Mouse (Mus musculus) midbrain, embryonic 10.5 days (tissue): ENCODE measurements around the gene Krtap12-1. TPM values are rescaled to one million over a fixed set of nuclear protein-coding genes. Genes with fewer than 3 reads are reported as not detected.
"Not testable (repeated sequence)": the region's sequence is repeated elsewhere in the genome, so short reads cannot be mapped to it uniquely, and the experiment has no call there.

ENCODE experiments used
- DNase-seq: peaks from one replicate; pipeline ENCODE4 v3.0.0-alpha.2; 2017; ENCODE audit warnings: low spot score
- H3K27ac ChIP-seq: fragments of 300-500 bp; sonication (generic); replicated peaks from 2 replicates; pipeline ENCODE4 v1.5.1; 2016; ENCODE audit warnings: mild to moderate bottlenecking
- H3K27me3 ChIP-seq: fragments of 300-500 bp; sonication (generic); 2 replicates; pipeline ENCODE4 v1.6.1; 2016; ENCODE audit warnings: low read depth, mild to moderate bottlenecking; ENCODE audit not compliant: poor library complexity, severe bottlenecking
- H3K36me3 ChIP-seq: fragments of 300-500 bp; sonication (generic); 2 replicates; pipeline ENCODE4 v1.6.1; 2016; ENCODE audit warnings: mild to moderate bottlenecking, moderate library complexity
- H3K4me1 ChIP-seq: fragments of 300-500 bp; sonication (generic); 2 replicates; pipeline ENCODE4 v1.6.1; 2016
- H3K4me3 ChIP-seq: fragments of 300-500 bp; sonication (generic); 2 replicates; pipeline ENCODE4 v1.5.1; 2016; ENCODE audit warnings: mild to moderate bottlenecking, moderate library complexity
- H3K9me3 ChIP-seq: fragments of 300-500 bp; sonication (generic); replicated peaks from 2 replicates; pipeline ENCODE4 v1.6.1; 2016; ENCODE audit warnings: mild to moderate bottlenecking
- WGBS: fragments of 180-500 bp; shearing (Covaris S2); methylation state at CpG from one replicate; pipeline ENCODE4 v1.1.7; 2016; 5-methylcytosine and 5-hydroxymethylcytosine counted together
- polyA plus RNA-seq: library from polyadenylated mRNA; unstranded; fragments of >200 nt; fragmentation: Nextera tagmentation; extraction: Ambion mirVana; gene quantifications from 2 replicates; pipeline ENCODE4 v1.2.1, GENCODE M21; 2016

Krtap12-1 gene
- polyA plus RNA-seq, 1 experiment from 2014 or later, result not detected

DNA sequence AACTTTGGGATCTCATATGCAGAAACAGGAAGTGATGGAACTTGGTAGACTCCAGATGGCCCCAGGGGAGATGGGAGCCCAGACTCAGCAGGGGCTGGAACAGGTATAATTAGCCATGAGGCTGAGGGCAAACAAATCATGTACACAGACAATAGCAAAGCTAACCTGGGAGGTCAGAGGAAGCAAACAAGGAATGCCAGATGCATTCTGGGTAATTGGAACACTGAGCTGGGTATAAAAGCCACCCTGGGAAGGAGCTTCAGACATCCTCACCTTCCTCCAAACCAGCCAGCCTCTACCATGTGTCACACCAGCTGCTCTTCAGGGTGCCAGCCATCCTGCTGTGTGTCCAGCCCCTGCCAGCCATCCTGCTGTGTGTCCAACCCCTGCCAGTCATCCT, 9.2 kb upstream of the Krtap12-1 start, which contains the start of gene Gm10024:
Gene Gm10024, plus strand, starts transcription at position 301 of the 400 bp plus-strand sequence.
- not testable (repeated sequence) for H3K9me3 ChIP-seq, H3K27me3 ChIP-seq, H3K27ac ChIP-seq, H3K4me3 ChIP-seq, DNase-seq, H3K4me1 ChIP-seq, H3K36me3 ChIP-seq

DNA sequence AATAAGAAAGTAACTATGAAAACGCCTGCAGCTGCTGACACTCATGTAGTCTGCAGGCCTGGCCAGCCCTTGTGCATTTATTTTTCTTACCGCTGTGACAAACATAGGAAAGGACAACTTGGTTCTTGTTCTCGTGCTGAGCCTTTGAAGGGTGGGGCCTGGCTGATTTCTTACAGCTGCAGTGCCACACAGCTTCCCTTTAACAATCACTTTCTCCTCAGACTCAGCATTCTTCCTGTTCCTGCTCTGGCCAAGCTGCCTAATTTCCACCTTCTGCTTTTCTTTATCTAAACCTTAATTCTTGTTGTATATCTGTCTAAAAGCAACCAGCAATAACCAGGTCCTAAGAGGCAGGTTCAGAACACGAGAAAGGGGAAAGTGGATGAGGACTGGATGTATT, 6.7 kb upstream of the Krtap12-1 start:
- Histone ChIP-seq H3K36me3 (no peaks in the 10 kb centered on the region), H3K4me1 (no peaks in the 10 kb centered on the region), H3K9me3 (no peaks in the 10 kb centered on the region; the same call in 1 of the 2 replicates), H3K4me3 (no peak overlapping the region), H3K27me3 (no peaks in the 10 kb centered on the region), H3K27ac (no peak overlapping the region)
- WGBS, result 79% methylated on average over 4 of the region's 4 CpGs
- no peak for DNase-seq

DNA sequence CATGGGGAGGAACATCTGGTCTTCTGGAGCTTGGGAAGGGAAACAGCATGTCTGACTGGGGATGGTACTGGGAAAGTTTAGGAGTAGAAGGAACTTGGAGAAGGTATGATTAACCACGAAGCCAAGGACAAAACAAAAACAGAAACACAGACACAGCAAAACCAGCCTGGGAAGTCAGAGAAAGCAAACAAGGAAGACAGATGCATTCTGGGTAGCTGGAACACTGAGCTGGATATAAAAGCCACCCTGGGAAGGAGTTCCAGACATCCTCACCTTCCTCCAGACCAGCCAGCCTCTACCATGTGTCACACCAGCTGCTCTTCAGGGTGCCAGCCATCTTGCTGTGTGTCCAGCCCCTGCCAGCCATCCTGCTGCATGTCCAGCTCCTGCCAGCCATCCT, 4.9 kb upstream of the Krtap12-1 start, which contains the start of gene Gm10142:
Gene Gm10142, plus strand, starts transcription at position 301 of the 400 bp plus-strand sequence.
- Histone ChIP-seq H3K4me1 (no peaks in the 10 kb centered on the region), H3K9me3 (no peaks in the 10 kb centered on the region; the same call in 1 of the 2 replicates), H3K27me3 (no peaks in the 10 kb centered on the region), H3K27ac (no peak within 1 kb of the TSS), H3K4me3 (no peak within 1 kb of the TSS), H3K36me3 (no peaks in the 10 kb centered on the region)
- DNase-seq, result no peak
- WGBS, result 89% methylated on average over 1 of the region's 1 CpGs

DNA sequence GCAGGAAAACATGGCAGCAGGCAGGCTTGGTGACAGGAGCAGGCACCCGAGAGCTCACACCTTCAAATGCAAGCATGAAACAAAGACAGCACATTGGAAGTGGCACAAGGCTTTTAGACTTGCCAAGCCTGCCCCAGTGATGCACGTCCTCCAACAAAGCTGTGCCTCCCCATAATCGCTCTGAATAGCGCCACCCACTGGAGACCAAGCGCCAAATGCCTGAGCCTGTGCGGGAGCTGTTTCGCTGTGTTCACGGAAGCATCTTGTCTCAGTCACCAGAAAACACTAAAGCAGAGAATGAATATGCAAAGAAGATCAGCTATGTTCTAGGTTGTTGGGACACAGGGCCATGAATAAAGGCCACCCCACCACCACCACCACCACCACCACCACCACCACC, 4.5 kb downstream of the Krtap12-1 start:
- WGBS, result 78% methylated on average over 8 of the region's 8 CpGs
- H3K27ac ChIP-seq, result no peak overlapping the region
- H3K27me3 ChIP-seq, result no peaks in the 10 kb centered on the region
- no peaks in the 10 kb centered on the region; the same call in 1 of the 2 replicates for H3K9me3 ChIP-seq
- H3K4me3 ChIP-seq, result no peak overlapping the region
- no peaks in the 10 kb centered on the region for H3K4me1 ChIP-seq
- no peaks in the 10 kb centered on the region for H3K36me3 ChIP-seq
- DNase-seq, result no peak

DNA sequence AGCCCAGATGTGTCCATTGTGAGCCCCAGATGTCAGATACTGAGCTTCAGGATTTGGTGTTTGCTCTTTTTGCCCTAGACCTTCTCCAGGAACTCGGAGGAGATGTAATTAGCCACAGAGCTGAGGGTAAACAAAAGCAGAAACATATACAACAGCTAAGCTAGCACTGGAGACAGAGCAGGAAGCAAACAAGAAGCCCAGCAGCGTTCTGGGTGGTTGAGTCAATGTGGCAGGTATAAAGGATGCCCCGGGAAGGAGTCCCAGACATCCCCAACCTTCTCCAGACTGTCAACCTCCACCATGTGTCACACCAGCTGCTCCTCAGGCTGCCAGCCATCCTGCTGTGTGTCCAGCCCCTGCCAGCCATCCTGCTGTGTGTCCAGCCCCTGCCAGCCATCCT, 5.8 kb downstream of the Krtap12-1 start, which contains the start of gene Gm10100:
Gene Gm10100, plus strand, starts transcription at position 301 of the 400 bp plus-strand sequence.
- Histone ChIP-seq H3K27ac (no peak within 1 kb of the TSS), H3K4me1 (no peaks in the 10 kb centered on the region), H3K36me3 (no peaks in the 10 kb centered on the region), H3K27me3 (no peaks in the 10 kb centered on the region), H3K9me3 (no peaks in the 10 kb centered on the region), H3K4me3 (no peak within 1 kb of the TSS)
- no peak for DNase-seq
- whole genome bisulfite sequencing, result 41% methylated on average over 3 of the region's 3 CpGs

DNA sequence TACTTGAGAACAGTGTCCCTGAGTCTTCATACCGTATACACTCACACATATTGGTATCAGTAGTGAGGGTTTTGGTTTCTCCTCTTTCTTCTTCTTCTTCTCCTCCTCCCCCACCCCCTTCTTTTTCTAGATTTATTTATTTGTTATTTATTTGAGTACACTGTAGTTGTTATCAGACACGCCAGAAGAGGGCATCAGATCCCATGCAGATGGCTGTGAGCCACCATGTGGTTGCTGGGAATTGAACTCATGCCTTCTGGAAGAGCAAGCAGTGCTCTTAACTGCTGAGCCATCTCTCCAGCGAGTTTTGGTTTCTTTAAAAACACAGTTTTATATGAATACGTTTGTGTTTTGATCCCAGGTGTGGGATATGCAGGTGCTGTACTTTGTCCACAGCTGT, 7.9 kb downstream of the Krtap12-1 start:
- Histone ChIP-seq H3K27me3 (no peaks in the 10 kb centered on the region), H3K27ac (no peak overlapping the region), H3K4me3 (no peak overlapping the region), H3K9me3 (no peaks in the 10 kb centered on the region), H3K4me1 (no peaks in the 10 kb centered on the region), H3K36me3 (no peaks in the 10 kb centered on the region)
- 66% methylated on average over 4 of the region's 4 CpGs for WGBS
- no peak for DNase-seq

DNA sequence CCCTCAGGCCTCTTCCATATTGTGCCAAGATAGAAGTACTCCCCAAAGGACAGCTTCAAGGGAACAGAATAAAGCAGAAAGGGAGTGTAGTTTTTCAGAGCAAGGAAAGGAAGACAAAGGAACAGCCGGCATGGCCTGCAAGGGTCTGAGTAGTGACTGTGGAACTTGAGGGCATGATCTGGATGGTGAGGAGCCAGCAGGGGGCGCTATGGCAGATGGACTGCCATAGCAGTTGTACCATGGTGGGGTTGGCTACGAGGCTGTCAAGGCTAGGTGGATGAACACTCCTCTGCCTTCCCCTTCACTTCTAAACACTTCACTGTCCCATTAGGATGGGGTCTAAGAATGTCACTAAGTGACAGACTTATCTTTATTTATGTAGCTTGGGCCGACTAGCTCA, 8.8 kb downstream of the Krtap12-1 start:
- H3K4me1 ChIP-seq, result no peaks in the 10 kb centered on the region
- H3K27ac ChIP-seq, result no peak overlapping the region
- no peaks in the 10 kb centered on the region for H3K27me3 ChIP-seq
- DNase-seq, result peak; percentile 22
- no peak overlapping the region for H3K4me3 ChIP-seq
- WGBS, result 53% methylated on average over 4 of the region's 4 CpGs
- H3K36me3 ChIP-seq, result no peaks in the 10 kb centered on the region
- H3K9me3 ChIP-seq, result no peaks in the 10 kb centered on the region

DNA sequence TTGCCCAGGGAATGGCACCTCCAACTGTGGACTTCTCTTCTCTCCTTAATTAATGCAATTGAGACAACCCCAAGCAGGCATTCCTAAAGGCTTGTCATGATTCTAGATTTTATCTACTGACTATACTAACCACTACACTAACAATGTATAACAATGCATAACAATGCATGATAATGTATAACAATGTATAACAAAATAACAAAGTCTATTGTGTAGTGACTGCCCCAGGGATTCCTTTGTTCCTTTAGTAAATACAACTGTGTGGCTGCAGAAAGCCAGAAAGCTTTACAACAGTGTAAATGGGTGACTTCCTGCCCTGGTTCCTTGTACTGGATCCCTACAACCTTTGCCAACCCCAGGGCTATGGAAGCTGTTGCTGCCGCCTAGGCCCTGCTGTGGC, 15.5 kb downstream of the Krtap12-1 start:
- H3K36me3 ChIP-seq, result no peaks in the 10 kb centered on the region
- H3K4me1 ChIP-seq, result peaks cover 24% of the 10 kb centered on the region
- no peak overlapping the region for H3K27ac ChIP-seq
- 86% methylated on average over 1 of the region's 1 CpGs for WGBS
- no peak overlapping the region for H3K4me3 ChIP-seq
- no peaks in the 10 kb centered on the region for H3K27me3 ChIP-seq
- DNase-seq, result no peak
- H3K9me3 ChIP-seq, result peaks cover 8% of the 10 kb centered on the region

DNA sequence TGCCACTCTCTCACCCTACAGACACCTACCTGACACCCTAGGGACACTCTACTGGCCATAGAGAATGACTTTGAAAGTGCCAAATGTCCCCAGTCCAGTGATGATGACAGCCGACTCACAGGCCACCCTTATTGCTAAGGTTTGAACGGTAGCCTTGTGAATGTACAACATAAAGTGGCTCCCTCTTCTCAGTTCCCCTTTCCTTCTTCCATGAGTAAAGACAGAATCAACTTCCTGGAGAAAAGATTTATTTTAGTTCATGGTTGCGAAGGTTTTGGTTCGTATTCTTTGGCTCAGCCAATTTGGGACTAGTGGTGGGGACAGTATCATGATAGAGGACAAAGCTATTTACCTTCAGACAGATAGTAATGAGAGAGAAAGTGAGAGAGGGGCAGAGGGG, 18.5 kb downstream of the Krtap12-1 start:
- Histone ChIP-seq H3K27me3 (no peaks in the 10 kb centered on the region), H3K4me1 (peaks cover 39% of the 10 kb centered on the region), H3K36me3 (no peaks in the 10 kb centered on the region), H3K27ac (no peak overlapping the region), H3K4me3 (no peak overlapping the region), H3K9me3 (peaks cover 8% of the 10 kb centered on the region)
- WGBS, result 91% methylated on average over 4 of the region's 4 CpGs
- no peak for DNase-seq

DNA sequence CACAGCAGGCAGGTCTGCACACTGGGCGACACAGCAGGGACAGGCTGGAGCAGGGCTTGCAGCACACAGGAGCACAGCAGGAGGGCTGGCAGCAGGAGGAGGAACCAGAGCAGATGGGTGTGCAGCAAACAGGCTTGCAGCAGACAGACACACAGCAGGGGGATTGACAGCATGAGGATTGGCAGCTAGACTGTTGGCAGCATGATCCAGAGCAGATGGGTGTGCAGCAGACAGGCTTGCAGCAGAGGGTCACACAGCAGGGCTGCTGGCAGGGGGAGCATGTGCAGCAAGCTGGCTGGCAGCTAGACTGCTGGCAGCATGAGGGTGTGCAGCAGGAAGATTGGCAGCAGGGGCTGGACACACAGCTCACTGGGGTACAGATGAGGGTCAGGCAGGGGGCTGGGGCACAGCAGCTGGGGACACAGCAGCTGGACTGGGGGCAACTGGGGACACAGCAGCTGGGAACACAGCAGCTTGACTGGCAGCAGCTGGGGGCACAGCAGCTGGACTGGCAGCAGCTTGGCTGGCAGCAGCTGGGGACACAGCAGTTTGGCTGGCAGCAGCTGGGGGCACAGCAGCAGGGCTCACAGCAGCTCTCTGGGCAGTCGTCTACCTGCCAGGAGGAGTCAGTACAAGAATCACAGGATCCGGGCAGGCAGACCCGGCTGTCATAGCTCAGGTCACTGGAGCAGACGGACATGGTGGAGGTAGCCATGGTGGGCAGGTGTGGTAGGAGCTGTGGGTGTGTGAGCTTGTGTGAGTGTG, 21.7 kb downstream of the Krtap12-1 start, which contains the start of gene Gm18596:
Gene Gm18596, minus strand, starts transcription at position 715 of the 765 bp plus-strand sequence.
- peak within 1 kb of the TSS; percentile 46 for H3K27ac ChIP-seq
- H3K9me3 ChIP-seq, H3K27me3 ChIP-seq, H3K36me3 ChIP-seq, DNase-seq, H3K4me3 ChIP-seq: not testable (repeated sequence)
- H3K4me1 ChIP-seq, result peaks cover 42% of the 10 kb centered on the region
- 58% methylated on average over 5 of the region's 5 CpGs for WGBS

DNA sequence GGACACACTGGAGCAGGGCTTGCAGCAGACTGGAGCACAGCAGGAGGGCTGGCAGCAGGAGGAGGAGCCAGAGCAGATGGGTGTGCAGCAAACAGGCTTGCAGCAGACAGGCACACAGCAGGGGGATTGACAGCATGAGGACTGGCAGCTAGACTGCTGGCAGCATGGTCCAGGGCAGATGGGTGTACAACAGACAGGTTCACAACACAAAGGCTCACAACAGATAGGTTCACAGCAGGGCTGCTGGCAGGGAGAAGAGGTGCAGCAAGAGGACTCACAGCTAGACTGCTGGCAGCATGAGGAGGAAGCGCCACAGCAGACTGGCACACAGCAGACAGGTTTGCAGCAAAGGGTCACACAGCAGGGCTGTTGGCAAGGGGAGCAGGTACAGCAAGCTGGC, 30.3 kb downstream of the Krtap12-1 start:
- not testable (repeated sequence) for H3K9me3 ChIP-seq, H3K4me3 ChIP-seq, H3K27me3 ChIP-seq, H3K36me3 ChIP-seq, H3K27ac ChIP-seq, H3K4me1 ChIP-seq
- WGBS, result 79% methylated on average over 1 of the region's 1 CpGs
- DNase-seq, result peak; percentile 8

DNA sequence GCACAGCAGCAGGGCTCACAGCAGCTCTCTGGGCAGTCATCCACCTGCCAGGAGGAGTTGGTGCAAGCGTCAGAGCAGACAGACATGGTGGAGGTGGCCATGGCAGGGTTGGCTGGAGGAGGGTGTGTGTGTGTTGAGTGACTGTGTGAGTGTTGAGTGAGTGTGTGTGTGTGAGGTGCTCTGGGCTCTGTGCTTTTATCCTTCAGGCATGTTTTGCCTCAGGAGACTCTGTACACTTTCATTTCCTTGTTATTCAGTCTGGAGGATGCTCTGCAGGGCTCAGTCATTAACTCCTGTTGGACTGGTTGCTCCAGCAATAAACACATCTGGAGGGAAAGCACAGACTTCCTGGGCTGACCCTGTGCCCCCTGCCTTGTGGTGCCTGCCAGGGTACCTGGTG, 30.9 kb downstream of the Krtap12-1 start, which contains the start of gene Gm9736:
Gene Gm9736, minus strand, starts transcription at position 101 of the 400 bp plus-strand sequence.
- H3K27ac ChIP-seq, H3K36me3 ChIP-seq, DNase-seq, H3K27me3 ChIP-seq, H3K9me3 ChIP-seq, H3K4me1 ChIP-seq, H3K4me3 ChIP-seq: not testable (repeated sequence)
- 82% methylated on average over 1 of the region's 1 CpGs for WGBS

DNA sequence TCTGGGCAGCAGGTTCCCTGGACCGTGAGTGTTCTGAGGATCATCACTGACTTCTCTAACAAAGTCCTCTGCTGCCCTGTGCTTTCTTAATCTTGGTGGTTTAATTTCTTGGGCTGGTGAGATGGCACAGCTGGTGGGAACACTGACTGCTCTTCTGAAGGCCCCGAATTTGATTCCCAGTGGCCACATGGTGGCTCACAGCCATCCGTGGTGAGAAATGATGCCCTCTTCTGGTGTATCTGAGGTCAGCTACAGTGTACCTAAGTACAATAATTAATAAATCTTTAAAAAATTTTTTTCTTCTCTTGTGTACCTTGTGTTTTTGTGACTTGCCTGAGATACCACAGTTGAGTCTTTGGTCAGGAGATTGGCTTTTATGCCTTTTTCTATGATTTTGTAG, 31.9 kb downstream of the Krtap12-1 start:
- H3K27me3 ChIP-seq, H3K36me3 ChIP-seq, H3K9me3 ChIP-seq, H3K4me1 ChIP-seq, H3K4me3 ChIP-seq, H3K27ac ChIP-seq, DNase-seq: not testable (repeated sequence)
- WGBS, result 70% methylated on average over 3 of the region's 3 CpGs
